Mouse (Mus musculus) midbrain, embryonic 12.5 days (tissue): ENCODE results near the gene Eaf2. TPM values are rescaled to one million over a fixed set of nuclear protein-coding genes. Genes with fewer than 3 reads are reported as not detected.
"Not testable (repeated sequence)": the region's sequence is repeated elsewhere in the genome, so short reads cannot be mapped to it uniquely, and the experiment has no call there.

Experiments used
- ATAC-seq: fragments of 200-750 bp; cut with Nextera tagmentation; 2 replicates; pipeline ENCODE4 v1.8.0; 2017; ENCODE audit warnings: low read depth, moderate TSS enrichment, moderate library complexity; ENCODE audit not compliant: low FRiP score
- H3K27ac ChIP-seq: fragments of 300-500 bp; sonication (generic); replicated peaks from 2 replicates; pipeline ENCODE4 v1.5.1; 2016; ENCODE audit warnings: mild to moderate bottlenecking
- H3K27me3 ChIP-seq: fragments of 300-500 bp; sonication (generic); 2 replicates; pipeline ENCODE4 v1.6.1; 2016; ENCODE audit warnings: mild to moderate bottlenecking
- H3K36me3 ChIP-seq: fragments of 300-500 bp; sonication (generic); 2 replicates; pipeline ENCODE4 v1.6.1; 2016
- H3K4me1 ChIP-seq: fragments of 300-500 bp; sonication (generic); 2 replicates; pipeline ENCODE4 v1.6.1; 2016
- H3K4me2 ChIP-seq: fragments of 300-500 bp; sonication (generic); replicated peaks from 2 replicates; pipeline ENCODE4 v1.6.1; 2016; ENCODE audit warnings: mild to moderate bottlenecking, moderate library complexity
- H3K4me3 ChIP-seq: fragments of 300-500 bp; sonication (generic); 2 replicates; pipeline ENCODE4 v1.5.1; 2016; ENCODE audit warnings: mild to moderate bottlenecking
- H3K9ac ChIP-seq: fragments of 300-500 bp; sonication (generic); replicated peaks from 2 replicates; pipeline ENCODE4 v1.6.1; 2016; ENCODE audit warnings: mild to moderate bottlenecking, moderate library complexity
- H3K9me3 ChIP-seq: fragments of 300-500 bp; sonication (generic); 2 replicates; pipeline ENCODE4 v1.6.1; 2016; ENCODE audit warnings: mild to moderate bottlenecking
- WGBS: fragments of 180-500 bp; shearing (Covaris S2); methylation state at CpG from one replicate; pipeline ENCODE4 v1.1.7; 2016; 5-methylcytosine and 5-hydroxymethylcytosine counted together
- polyA plus RNA-seq: library from polyadenylated mRNA; unstranded; fragments of >200 nt; fragmentation: Nextera tagmentation; extraction: Ambion mirVana; gene quantifications from 2 replicates; pipeline ENCODE4 v1.2.1, GENCODE M21; 2016

The Eaf2 gene
- polyA plus RNA-seq, 1 experiment from 2014 or later, result 0.70 TPM

DNA sequence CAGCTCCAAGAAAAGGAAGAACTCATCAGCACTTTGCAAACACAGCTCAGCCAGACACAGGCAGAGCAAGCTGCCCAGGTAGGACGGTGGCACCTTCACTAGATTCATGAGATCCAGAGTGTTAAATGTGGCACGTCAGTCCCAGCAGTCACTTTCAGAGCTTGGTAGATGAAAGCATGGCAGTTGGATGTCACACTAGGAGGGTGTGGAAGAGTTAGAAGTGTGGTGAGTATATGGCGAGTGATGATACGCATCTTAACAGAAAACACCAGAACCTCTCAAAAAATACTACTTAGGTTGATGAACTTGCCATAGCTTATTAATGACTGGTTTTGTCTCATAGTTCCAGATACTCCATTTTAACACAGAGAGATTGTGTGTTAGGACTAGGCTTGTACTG lies 16.6 kb upstream of the Eaf2 start:
- ATAC-seq, result no peak
- H3K36me3 ChIP-seq, result peaks cover 60% of the 10 kb centered on the region
- no peaks in the 10 kb centered on the region for H3K4me1 ChIP-seq
- 98% methylated on average over 4 of the region's 4 CpGs for WGBS
- H3K27me3 ChIP-seq, result no peaks in the 10 kb centered on the region
- no peak overlapping the region for H3K9ac ChIP-seq
- H3K27ac ChIP-seq, result no peak overlapping the region
- H3K9me3 ChIP-seq, result no peaks in the 10 kb centered on the region
- H3K4me3 ChIP-seq, result no peak overlapping the region
- H3K4me2 ChIP-seq, result no peak overlapping the region

DNA sequence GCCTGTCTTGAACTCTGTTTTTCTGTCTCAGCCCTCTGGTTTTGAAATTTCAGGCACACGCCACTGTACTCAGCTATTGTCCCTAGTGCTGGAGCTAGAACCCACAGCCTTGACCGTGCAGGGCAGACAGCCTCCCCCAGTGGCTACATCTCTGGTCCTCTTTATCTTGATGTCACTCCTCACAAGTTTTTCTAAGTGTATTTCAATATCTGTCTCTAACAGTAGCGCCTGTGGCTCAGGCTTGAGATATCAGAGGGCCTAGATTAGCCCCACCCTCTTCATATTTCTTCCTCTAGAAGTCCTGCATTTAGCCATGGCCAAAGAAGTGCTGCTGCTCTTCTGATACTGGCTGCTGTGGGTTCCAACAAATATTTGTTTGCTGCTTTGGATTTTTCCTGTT lies 15.8 kb upstream of the Eaf2 start:
- Histone ChIP-seq H3K27ac (no peak overlapping the region), H3K9me3 (no peaks in the 10 kb centered on the region), H3K4me1 (no peaks in the 10 kb centered on the region), H3K4me3 (no peak overlapping the region), H3K27me3 (no peaks in the 10 kb centered on the region), H3K9ac (no peak overlapping the region), H3K36me3 (peaks cover 59% of the 10 kb centered on the region), H3K4me2 (no peak overlapping the region)
- WGBS, result 99% methylated on average over 3 of the region's 3 CpGs
- ATAC-seq, result no peak

DNA sequence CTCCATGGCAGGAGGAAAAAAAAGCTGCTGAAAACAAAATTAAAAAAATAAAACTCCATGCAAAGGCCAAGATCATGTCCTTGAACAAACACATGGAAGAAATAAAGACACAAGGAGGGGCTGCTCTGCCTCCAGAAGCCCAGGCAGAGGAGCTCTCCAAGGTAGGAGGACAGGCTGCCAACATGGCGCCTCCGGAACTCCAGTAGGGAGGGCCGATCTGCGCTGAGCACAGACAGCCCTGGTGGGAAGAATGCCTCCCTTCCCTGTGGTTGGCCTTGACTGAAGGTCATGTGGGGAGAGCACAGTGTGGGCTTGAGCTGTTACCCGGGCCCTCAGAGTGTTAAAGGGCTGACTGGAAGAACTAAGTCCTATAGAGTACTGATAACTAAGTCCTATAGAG lies 12.7 kb upstream of the Eaf2 start:
- no peak for ATAC-seq
- H3K36me3 ChIP-seq, result peaks cover 38% of the 10 kb centered on the region
- WGBS, result 87% methylated on average over 5 of the region's 5 CpGs
- no peak overlapping the region for H3K4me3 ChIP-seq
- no peaks in the 10 kb centered on the region for H3K27me3 ChIP-seq
- H3K9ac ChIP-seq, result no peak overlapping the region
- H3K9me3 ChIP-seq, result no peaks in the 10 kb centered on the region
- H3K27ac ChIP-seq, result no peak overlapping the region
- H3K4me1 ChIP-seq, result peaks cover 8% of the 10 kb centered on the region
- H3K4me2 ChIP-seq, result no peak overlapping the region

DNA sequence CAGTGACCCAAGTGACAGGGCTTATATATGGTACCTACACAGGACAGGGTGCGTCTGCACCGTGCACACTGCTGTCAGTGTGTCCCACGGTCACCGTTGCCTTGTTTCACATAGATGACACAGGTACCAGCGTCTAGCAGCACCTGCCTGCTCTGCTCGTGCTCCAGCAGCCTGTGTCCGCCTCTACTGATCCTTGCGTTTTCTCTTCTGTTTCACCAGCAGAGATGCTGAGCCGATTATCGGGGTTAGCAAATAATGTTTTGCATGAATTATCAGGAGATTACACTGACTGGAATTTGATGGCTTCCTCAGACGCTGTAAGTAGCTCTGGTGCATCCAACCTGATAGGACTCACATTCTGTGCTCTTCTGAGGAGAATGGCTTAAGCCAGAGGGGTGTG lies 11.1 kb upstream of the Eaf2 start:
- no peak overlapping the region for H3K4me3 ChIP-seq
- 84% methylated on average over 11 of the region's 11 CpGs for WGBS
- no peak overlapping the region for H3K9ac ChIP-seq
- H3K36me3 ChIP-seq, result peaks cover 26% of the 10 kb centered on the region
- no peaks in the 10 kb centered on the region for H3K9me3 ChIP-seq
- H3K4me1 ChIP-seq, result peaks cover 9% of the 10 kb centered on the region
- ATAC-seq, result no peak
- H3K27me3 ChIP-seq, result no peaks in the 10 kb centered on the region
- H3K4me2 ChIP-seq, result no peak overlapping the region
- no peak overlapping the region for H3K27ac ChIP-seq

DNA sequence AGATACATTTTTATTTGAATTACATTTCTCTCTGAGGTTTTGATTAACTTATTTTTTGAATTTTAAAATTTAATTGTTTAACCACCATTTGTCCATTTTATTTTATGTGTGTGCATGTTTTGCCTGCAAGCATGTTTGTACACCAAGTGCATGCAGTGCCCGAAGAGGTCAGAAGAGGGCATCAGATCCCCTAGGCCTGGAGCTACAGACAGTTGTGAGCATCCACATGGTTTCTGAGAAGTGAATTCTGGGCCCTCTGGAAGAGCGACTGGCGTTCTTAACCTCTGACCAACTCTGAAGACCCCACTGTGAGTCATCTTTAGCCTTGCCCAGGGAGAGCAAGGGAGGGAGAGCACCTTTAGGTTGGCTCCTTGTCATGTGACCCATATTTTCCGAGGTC lies 10.1 kb upstream of the Eaf2 start:
- Histone ChIP-seq H3K9ac (no peak overlapping the region), H3K4me2 (no peak overlapping the region), H3K9me3 (no peaks in the 10 kb centered on the region), H3K36me3 (peaks cover 19% of the 10 kb centered on the region), H3K27me3 (no peaks in the 10 kb centered on the region), H3K4me3 (no peak overlapping the region), H3K4me1 (peaks cover 10% of the 10 kb centered on the region), H3K27ac (no peak overlapping the region)
- WGBS, result 83% methylated on average over 4 of the region's 4 CpGs
- ATAC-seq, result no peak

DNA sequence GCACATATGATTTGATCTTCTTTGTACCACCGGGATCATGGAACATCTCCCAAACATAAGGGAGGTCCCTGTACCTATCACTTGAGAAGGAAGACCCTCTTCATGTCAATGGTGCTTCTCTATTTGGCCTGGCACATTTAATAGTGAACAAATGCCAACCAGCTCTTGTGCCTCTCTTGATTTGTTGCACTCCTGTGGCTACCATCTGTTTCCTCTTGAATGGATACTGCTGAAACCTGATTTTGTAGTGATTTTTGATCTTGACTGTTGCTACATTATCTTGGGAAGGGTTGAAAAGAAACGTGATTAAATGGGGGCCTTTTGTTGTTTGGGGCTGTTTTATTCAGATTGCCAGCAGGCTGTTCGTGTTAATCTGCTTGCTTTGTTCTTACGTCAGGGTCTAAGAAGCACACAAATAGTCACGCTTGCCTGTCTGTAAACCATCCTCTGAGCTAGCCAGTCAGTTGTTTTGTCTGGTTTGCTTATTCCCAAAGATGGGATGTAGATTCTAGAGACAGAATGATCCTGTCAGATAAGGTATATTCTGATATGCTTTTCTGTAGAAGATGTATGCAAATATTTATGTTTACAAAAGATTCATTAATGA lies 8.0 kb upstream of the Eaf2 start:
- H3K4me2 ChIP-seq, result no peak overlapping the region
- no peaks in the 10 kb centered on the region for H3K27me3 ChIP-seq
- H3K4me1 ChIP-seq, result peaks cover 16% of the 10 kb centered on the region
- H3K36me3 ChIP-seq, result peaks cover 14% of the 10 kb centered on the region
- peak; percentile 61 for ATAC-seq
- H3K27ac ChIP-seq, result peak overlapping the region; percentile 71
- no peak overlapping the region for H3K9ac ChIP-seq
- WGBS, result 26% methylated on average over 5 of the region's 5 CpGs
- H3K9me3 ChIP-seq, result no peaks in the 10 kb centered on the region
- H3K4me3 ChIP-seq, result no peak overlapping the region

DNA sequence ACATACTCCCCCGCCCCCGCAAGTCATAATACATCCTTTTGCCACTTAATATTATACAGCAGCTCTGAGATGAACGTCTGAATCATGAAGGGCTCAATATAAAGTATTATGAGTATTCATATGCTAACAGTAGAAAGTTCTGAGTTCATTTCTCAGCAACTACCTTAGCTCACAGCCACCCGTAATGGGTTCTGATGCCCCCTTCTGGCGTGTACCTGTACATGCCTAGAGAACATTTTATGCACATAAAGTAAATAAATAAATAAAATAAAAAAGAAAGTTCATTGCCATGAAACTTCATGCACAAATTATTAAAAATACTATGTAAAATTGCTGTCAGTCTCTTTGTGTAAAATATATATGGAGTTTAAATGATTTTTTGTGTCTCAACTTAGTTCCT lies 2.5 kb upstream of the Eaf2 start:
- WGBS, result 72% methylated on average over 5 of the region's 5 CpGs

DNA sequence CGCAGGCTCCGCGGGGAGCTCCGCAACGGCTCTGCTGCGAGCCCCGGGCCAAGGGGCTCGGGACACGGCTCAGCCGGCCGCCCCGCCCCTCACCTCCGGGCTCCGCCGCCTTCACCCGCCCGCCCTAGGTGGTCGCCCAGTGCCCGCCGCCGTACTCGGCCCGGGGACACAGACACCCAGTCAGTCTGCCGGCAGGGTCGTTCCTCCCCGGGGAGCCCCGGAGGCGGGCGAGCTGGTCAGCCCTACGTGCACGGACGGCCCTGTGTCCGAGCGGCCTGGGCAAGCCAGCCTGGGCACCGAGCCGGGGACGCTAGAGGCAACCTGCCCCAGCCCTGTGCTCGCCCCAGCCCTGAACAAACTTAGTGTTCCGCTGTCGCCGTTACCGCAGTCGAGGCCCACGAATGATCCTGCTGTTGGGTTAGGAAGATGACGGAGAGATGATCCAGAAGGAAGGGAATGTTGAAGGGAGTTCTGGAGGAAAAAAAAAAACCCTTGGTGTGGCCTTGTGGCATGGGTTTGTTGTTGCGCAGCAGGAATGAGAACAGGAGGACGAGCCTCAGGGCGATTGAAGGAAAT lies 561 bp upstream of the Eaf2 start:
- H3K27me3 ChIP-seq, result no peaks in the 10 kb centered on the region
- H3K27ac ChIP-seq, result peak overlapping the region; percentile 86
- no peaks in the 10 kb centered on the region for H3K9me3 ChIP-seq
- H3K36me3 ChIP-seq, result peaks cover 21% of the 10 kb centered on the region
- peak overlapping the region; percentile 96 for H3K4me3 ChIP-seq
- peak overlapping the region; percentile 81 for H3K4me2 ChIP-seq
- peaks cover 20% of the 10 kb centered on the region for H3K4me1 ChIP-seq
- H3K9ac ChIP-seq, result peak overlapping the region; percentile 86
- peak; percentile 85 for ATAC-seq
- under 1% methylated on average over 41 of the region's 48 CpGs for WGBS

More for the DNA sequence above, 2.5 kb upstream of the Eaf2 start:
- no peak overlapping the region for H3K4me3 ChIP-seq
- ATAC-seq, result no peak
- H3K4me2 ChIP-seq, result no peak overlapping the region
- peaks cover 20% of the 10 kb centered on the region for H3K4me1 ChIP-seq
- H3K36me3 ChIP-seq, result peaks cover 7% of the 10 kb centered on the region
- H3K27ac ChIP-seq, result no peak overlapping the region
- no peaks in the 10 kb centered on the region for H3K27me3 ChIP-seq
- no peaks in the 10 kb centered on the region for H3K9me3 ChIP-seq
- H3K9ac ChIP-seq, result no peak overlapping the region

DNA sequence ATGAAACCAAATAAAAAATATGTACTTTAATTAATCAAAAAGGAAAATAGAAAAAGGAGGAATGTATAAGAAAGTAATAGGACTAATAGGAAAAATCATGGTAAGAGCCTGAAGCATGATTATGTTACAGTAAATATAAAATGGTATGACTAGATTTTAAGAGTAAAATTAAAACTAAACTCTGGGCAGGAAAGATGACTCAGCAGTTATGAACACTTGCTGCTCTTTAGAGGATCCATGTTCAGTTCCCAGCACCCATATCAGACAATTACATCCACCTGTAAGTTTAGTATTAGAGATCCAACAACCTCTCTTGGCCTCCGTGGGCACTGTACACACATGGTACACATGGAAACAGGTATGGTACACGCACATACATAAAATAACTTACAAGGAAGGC lies 5.4 kb downstream of the Eaf2 start:
- no peak overlapping the region for H3K4me2 ChIP-seq
- no peak overlapping the region for H3K9ac ChIP-seq
- H3K4me3 ChIP-seq, result no peak overlapping the region
- WGBS, result 91% methylated on average over 2 of the region's 2 CpGs
- H3K27me3 ChIP-seq, result no peaks in the 10 kb centered on the region
- H3K36me3 ChIP-seq, result peaks cover 58% of the 10 kb centered on the region
- ATAC-seq, result no peak
- H3K27ac ChIP-seq, result no peak overlapping the region
- peaks cover 7% of the 10 kb centered on the region for H3K4me1 ChIP-seq
- H3K9me3 ChIP-seq, result no peaks in the 10 kb centered on the region

DNA sequence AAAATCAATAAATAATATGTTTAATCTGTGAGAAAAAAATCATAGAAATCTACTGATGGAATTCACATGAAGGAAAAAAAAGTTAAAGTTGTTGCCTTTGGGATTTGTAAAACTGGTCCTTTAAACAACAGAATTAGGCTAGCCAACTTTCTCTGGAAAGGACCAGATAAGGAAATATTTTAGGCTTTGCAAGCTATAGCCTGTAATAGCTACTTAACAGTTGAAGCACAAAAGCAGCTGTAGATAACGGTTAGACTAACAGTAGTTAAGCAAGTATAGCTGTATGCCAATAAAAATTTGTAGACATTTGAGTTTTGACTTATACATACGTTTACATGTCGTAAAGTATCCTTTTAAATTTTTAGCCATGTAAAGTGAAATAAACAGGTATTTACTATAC lies 11.2 kb downstream of the Eaf2 start:
- no peak overlapping the region for H3K4me2 ChIP-seq
- no peaks in the 10 kb centered on the region for H3K9me3 ChIP-seq
- H3K27me3 ChIP-seq, result no peaks in the 10 kb centered on the region
- no peak overlapping the region for H3K4me3 ChIP-seq
- no peak for ATAC-seq
- H3K27ac ChIP-seq, result no peak overlapping the region
- peaks cover 43% of the 10 kb centered on the region for H3K36me3 ChIP-seq
- no peak overlapping the region for H3K9ac ChIP-seq
- H3K4me1 ChIP-seq, result no peaks in the 10 kb centered on the region
- WGBS, result 97% methylated on average over 3 of the region's 3 CpGs

DNA sequence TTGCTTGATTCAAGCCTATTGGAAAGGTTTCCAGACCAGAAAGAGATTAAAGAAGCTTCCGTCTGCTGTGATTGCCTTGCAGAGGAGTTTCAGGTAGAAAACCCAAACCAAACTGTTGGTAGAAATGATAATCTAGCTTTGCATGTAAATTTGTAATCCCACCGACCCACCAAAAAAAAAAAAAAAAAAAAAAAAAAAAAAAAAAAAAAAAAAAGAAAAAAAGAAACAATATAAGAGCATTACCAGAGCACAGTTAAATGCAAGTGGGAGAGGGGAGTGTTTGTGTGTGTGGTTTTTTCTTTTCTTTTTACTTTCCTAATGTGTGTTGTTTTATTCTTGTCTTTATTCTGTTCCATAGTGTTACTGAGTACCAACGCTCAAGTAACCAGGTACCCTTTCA lies 23.6 kb downstream of the Eaf2 start:
- no peak overlapping the region for H3K4me2 ChIP-seq
- H3K27me3 ChIP-seq, result no peaks in the 10 kb centered on the region
- no peak overlapping the region for H3K4me3 ChIP-seq
- H3K4me1 ChIP-seq, result no peaks in the 10 kb centered on the region
- H3K36me3 ChIP-seq, result peaks cover 32% of the 10 kb centered on the region
- H3K27ac ChIP-seq, result no peak overlapping the region
- no peak overlapping the region for H3K9ac ChIP-seq
- no peaks in the 10 kb centered on the region for H3K9me3 ChIP-seq
- no peak for ATAC-seq
- 88% methylated on average over 3 of the region's 3 CpGs for WGBS

DNA sequence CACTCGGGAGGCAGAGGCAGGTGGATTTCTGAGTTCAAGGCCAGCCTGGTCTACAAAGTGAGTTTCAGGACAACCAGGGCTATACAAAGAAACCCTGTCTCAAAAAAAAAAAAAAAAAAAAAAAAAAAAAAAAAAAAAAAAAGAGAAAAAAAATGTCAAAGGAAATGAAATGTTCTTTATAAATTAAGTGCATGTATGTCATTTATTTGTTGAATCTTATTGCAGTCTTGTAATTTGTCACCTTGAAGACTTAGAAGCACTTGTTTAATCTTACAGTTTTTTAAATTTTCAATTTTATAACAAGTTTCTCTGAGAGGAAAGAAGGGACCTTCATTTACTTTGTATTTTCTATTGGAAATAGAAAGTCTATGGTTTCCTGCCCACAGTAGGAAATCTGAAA lies 27.9 kb downstream of the Eaf2 start:
- not testable (repeated sequence) for H3K4me2 ChIP-seq, ATAC-seq, H3K9ac ChIP-seq, H3K27me3 ChIP-seq, H3K4me1 ChIP-seq, H3K9me3 ChIP-seq, H3K27ac ChIP-seq, H3K4me3 ChIP-seq
- H3K36me3 ChIP-seq, result peaks cover 29% of the 10 kb centered on the region
- 85% methylated on average over 1 of the region's 1 CpGs for WGBS

DNA sequence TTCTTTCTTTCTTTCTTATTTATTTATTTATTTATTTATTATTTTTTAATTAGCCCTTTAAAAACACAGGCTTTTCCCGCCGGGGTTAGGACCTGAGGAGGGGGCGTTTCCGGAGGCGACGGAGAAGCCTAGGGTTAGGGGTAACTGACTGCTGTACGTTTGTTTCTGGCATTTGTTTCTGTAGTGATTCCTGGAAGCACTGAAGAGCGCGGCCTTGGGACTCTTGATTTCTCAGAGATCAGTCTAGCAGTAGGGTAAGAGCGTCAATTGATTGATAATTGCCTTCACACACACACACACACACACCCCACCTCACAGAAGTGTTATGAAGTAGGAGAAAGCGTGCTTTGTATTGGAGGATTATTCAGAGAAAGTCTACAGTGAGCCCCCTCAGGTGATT lies 46.0 kb downstream of the Eaf2 start:
- Histone ChIP-seq H3K27me3 (peaks cover 8% of the 10 kb centered on the region), H3K4me2 (peak overlapping the region; percentile 76), H3K9me3 (no peaks in the 10 kb centered on the region), H3K4me3 (peak overlapping the region; percentile 81), H3K9ac (peak overlapping the region; percentile 85), H3K36me3 (no peaks in the 10 kb centered on the region), H3K4me1 (peaks cover 12% of the 10 kb centered on the region), H3K27ac (peak overlapping the region; percentile 79)
- peak; percentile 11; the same call in 1 of the 2 replicates for ATAC-seq
- WGBS, result 5% methylated on average over 11 of the region's 11 CpGs
